Mouse (Mus musculus) midbrain, embryonic 16.5 days (tissue): ENCODE data around the gene E2f8. TPM values are rescaled to one million over a fixed set of nuclear protein-coding genes. Genes with fewer than 3 reads are reported as not detected.

ENCODE experiments used
- ATAC-seq: fragments of 200-750 bp; cut with Nextera tagmentation; 2 replicates; pipeline ENCODE4 v1.8.0; 2017; ENCODE audit warnings: moderate TSS enrichment
- H3K27ac ChIP-seq: fragments of 300-500 bp; sonication (generic); 2 replicates; pipeline ENCODE4 v1.5.1; 2014; ENCODE audit warnings: mild to moderate bottlenecking, low read length, mixed read lengths
- H3K27me3 ChIP-seq: fragments of 300-500 bp; sonication (generic); 2 replicates; pipeline ENCODE4 v1.6.1; 2014; ENCODE audit warnings: low read depth, low read length, mixed read lengths; ENCODE audit not compliant: control insufficient read depth, insufficient read depth
- H3K36me3 ChIP-seq: fragments of 300-500 bp; sonication (generic); 2 replicates; pipeline ENCODE4 v1.6.1; 2014; ENCODE audit warnings: mild to moderate bottlenecking, low read length, moderate library complexity, mixed read lengths; ENCODE audit not compliant: control insufficient read depth, insufficient read depth
- H3K4me1 ChIP-seq: fragments of 300-500 bp; sonication (generic); 2 replicates; pipeline ENCODE4 v1.6.1; 2014; ENCODE audit warnings: mild to moderate bottlenecking, low read length, mixed read lengths; ENCODE audit not compliant: control insufficient read depth, insufficient read depth
- H3K4me2 ChIP-seq: fragments of 300-500 bp; sonication (generic); 2 replicates; pipeline ENCODE4 v1.6.1; 2014; ENCODE audit warnings: mild to moderate bottlenecking, low read length, mixed read lengths
- H3K4me3 ChIP-seq: fragments of 300-500 bp; sonication (generic); 2 replicates; pipeline ENCODE4 v1.5.1; 2014; ENCODE audit warnings: low read depth, mild to moderate bottlenecking, low read length, moderate library complexity, mixed read lengths
- H3K9ac ChIP-seq: fragments of 300-500 bp; sonication (generic); 2 replicates; pipeline ENCODE4 v1.6.1; 2014; ENCODE audit warnings: low read depth, low read length, mixed read lengths
- H3K9me3 ChIP-seq: fragments of 300-500 bp; sonication (generic); replicated peaks from 2 replicates; pipeline ENCODE4 v1.6.1; 2014; ENCODE audit warnings: mild to moderate bottlenecking, low read length, mixed read lengths; ENCODE audit not compliant: control insufficient read depth, poor library complexity, severe bottlenecking
- WGBS: fragments of 180-500 bp; shearing (Covaris S2); extraction: QIAGEN DNeasy Blood & Tissue Kit; methylation state at CpG from one replicate; pipeline ENCODE4 v1.1.7; 2014; 5-methylcytosine and 5-hydroxymethylcytosine counted together
- polyA plus RNA-seq: library from polyadenylated mRNA; unstranded; fragments of >200 nt; fragmentation: Nextera tagmentation; extraction: Ambion mirVana; gene quantifications from 2 replicates; pipeline ENCODE4 v1.2.1, GENCODE M21; 2015

E2f8 gene
- polyA plus RNA-seq, 1 experiment from 2014 or later: 1.5 TPM

GRCm38 (mm10) chr7:48824671-48825070 lies 56.7 kb downstream of the E2f8 start:
- H3K27ac ChIP-seq: no peak overlapping the region
- no peak overlapping the region for H3K4me2 ChIP-seq
- no peaks in the 10 kb centered on the region; the same call in 1 of the 2 replicates for H3K27me3 ChIP-seq
- WGBS: 94% methylated on average over 1 of the region's 1 CpGs
- peaks cover 41% of the 10 kb centered on the region for H3K36me3 ChIP-seq
- no peaks in the 10 kb centered on the region for H3K9me3 ChIP-seq
- 0 out of 2 replicates have a peak, but pooled peaks cover 3% of the 10 kb centered on the region for H3K4me1 ChIP-seq
- no peak overlapping the region for H3K4me3 ChIP-seq
- H3K9ac ChIP-seq: no peak overlapping the region
- ATAC-seq: no peak

DNA sequence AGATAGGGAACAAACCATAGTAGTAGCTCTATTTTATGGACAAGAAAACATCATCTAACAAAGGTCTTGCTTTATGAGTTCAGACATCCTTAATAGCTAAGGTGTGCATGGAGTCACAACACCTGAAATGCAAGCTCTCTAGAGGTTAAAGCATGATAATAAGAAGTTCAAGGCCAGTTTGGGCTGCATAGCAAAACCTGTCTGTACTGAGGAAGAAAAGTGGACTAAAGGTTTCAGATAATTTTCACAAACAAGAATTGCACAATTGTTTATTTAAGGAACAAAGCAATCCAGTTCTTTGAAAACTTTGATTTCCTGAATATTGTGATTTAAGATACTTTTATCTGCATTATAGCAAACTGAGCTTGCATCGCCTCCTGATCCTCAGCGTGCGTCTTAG lies 57.8 kb downstream of the E2f8 start:
- Histone ChIP-seq H3K9ac (no peak overlapping the region), H3K4me1 (0 out of 2 replicates have a peak, but pooled peaks cover 3% of the 10 kb centered on the region), H3K27ac (no peak overlapping the region), H3K4me2 (no peak overlapping the region), H3K4me3 (no peak overlapping the region), H3K27me3 (no peaks in the 10 kb centered on the region; the same call in 1 of the 2 replicates), H3K36me3 (peaks cover 51% of the 10 kb centered on the region), H3K9me3 (no peaks in the 10 kb centered on the region)
- WGBS: 97% methylated on average over 3 of the region's 3 CpGs
- no peak for ATAC-seq

DNA sequence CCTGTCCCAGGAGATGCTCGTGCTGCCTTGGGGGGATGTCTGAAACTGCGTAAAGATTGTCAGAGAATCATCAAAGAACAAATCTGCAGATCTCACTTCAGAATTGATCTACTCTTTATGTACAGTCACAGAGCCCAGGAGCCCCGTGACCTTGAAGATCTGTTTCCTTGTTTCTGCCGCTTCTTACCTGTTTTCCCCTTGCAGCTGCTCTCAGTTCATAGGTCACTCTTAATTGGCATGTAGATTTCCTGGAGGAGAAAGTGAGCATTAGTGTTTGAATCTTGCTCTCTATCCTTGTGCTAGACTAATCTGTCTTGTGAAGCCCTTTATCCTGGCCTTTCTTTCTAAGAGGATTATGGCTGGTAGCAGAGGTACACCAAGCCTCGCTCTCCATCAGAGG lies 59.7 kb downstream of the E2f8 start:
- Histone ChIP-seq H3K27ac (no peak overlapping the region; the same call in 1 of the 2 replicates), H3K9ac (no peak overlapping the region), H3K4me2 (no peak overlapping the region), H3K4me1 (0 out of 2 replicates have a peak, but pooled peaks cover 3% of the 10 kb centered on the region), H3K27me3 (no peaks in the 10 kb centered on the region; the same call in 1 of the 2 replicates), H3K4me3 (no peak overlapping the region), H3K36me3 (peaks cover 49% of the 10 kb centered on the region), H3K9me3 (no peaks in the 10 kb centered on the region)
- 42% methylated on average over 5 of the region's 5 CpGs for WGBS
- ATAC-seq: no peak

Other genes with a start within 250 kb of the E2f8 start
- gene Mrgprb3, start 237.8 kb downstream of the E2f8 start, polyA plus RNA-seq: not detected in 2 replicates
- 38.8 and 40.9 TPM in 2 replicates for gene Zdhhc13, start 92.6 kb downstream of the E2f8 start, polyA plus RNA-seq
- gene Csrp3, start 33.6 kb downstream of the E2f8 start, polyA plus RNA-seq: 0.25 TPM in 1 of 2 replicates, not detected in the other
- 21.5 and 23.6 TPM in 2 replicates for gene Nav2, start 27.1 kb upstream of the E2f8 start, polyA plus RNA-seq